Mouse (Mus musculus): ENCODE results near the gene Zcchc14.

GRCm38 (mm10) chr8:121699936-121700335 is 47.2 kb upstream of the Zcchc14 start:
- TF ChIP-seq CTCF (conservative IDR thresholded peaks at IDR 0.05; ENCODE audit: insufficient read depth, insufficient read length, low read depth, low read length), result no peak
- TF ChIP-seq POLR2A (IDR thresholded peaks at IDR 0.05; ENCODE audit: low read depth, low read length), result no peak

All from kidney, adult 2 months (tissue).